Mouse (Mus musculus) olfactory bulb, adult 2 months (tissue): ENCODE results near the gene Gm17490.

ENCODE experiments used
- CTCF ChIP-seq: fragments of 200-500 bp; IDR thresholded peaks from 2 replicates; pipeline ENCODE4 v1.5.1; 2012; ENCODE audit warnings: low read depth, mild to moderate bottlenecking, low read length, moderate library complexity; ENCODE audit not compliant: insufficient read depth
- POLR2A ChIP-seq: fragments of 200-500 bp; IDR thresholded peaks from 2 replicates; pipeline ENCODE4 v1.6.1; 2012; ENCODE audit warnings: mild to moderate bottlenecking, low read depth, low read length, moderate library complexity; ENCODE audit not compliant: insufficient read depth

GRCm38 (mm10) chr2:11579399-11579798 lies 46.7 kb downstream of the Gm17490 start:
- no peak for TF ChIP-seq POLR2A
- TF ChIP-seq CTCF: no peak
